Mouse (Mus musculus) midbrain, postnatal 0 days (tissue): ENCODE results near the gene Rexo1. TPM values are rescaled to one million over a fixed set of nuclear protein-coding genes. Genes with fewer than 3 reads are reported as not detected.

ENCODE experiments used
- ATAC-seq: fragments of 200-750 bp; cut with Nextera tagmentation; 2 replicates; pipeline ENCODE4 v1.8.0; 2017; ENCODE audit warnings: moderate number of reproducible peaks, mild to moderate bottlenecking, moderate TSS enrichment, moderate library complexity; ENCODE audit not compliant: low FRiP score
- DNase-seq: peaks from one replicate; pipeline ENCODE4 v3.0.0-alpha.2; 2015; ENCODE audit warnings: low spot score
- H3K27ac ChIP-seq: fragments of 300-500 bp; sonication (generic); 2 replicates; pipeline ENCODE4 v1.5.1; 2014; ENCODE audit warnings: low read depth, mild to moderate bottlenecking, low read length, mixed read lengths
- H3K27me3 ChIP-seq: fragments of 300-500 bp; sonication (generic); 2 replicates; pipeline ENCODE4 v1.6.1; 2014; ENCODE audit warnings: low read length, control low read depth, mixed read lengths; ENCODE audit not compliant: insufficient read depth
- H3K36me3 ChIP-seq: fragments of 300-500 bp; sonication (generic); 2 replicates; pipeline ENCODE4 v1.6.1; 2014; ENCODE audit warnings: low read length, control low read depth, mixed read lengths; ENCODE audit not compliant: insufficient read depth
- H3K4me1 ChIP-seq: fragments of 300-500 bp; sonication (generic); 2 replicates; pipeline ENCODE4 v1.6.1; 2014; ENCODE audit warnings: mild to moderate bottlenecking, control low read depth, antibody characterized with exemption, low read length, mixed read lengths; ENCODE audit not compliant: insufficient read depth
- H3K4me2 ChIP-seq: fragments of 300-500 bp; sonication (generic); 2 replicates; pipeline ENCODE4 v1.6.1; 2014; ENCODE audit warnings: low read depth, mild to moderate bottlenecking, low read length, mixed read lengths; ENCODE audit not compliant: poor library complexity, severe bottlenecking
- H3K4me3 ChIP-seq: fragments of 300-500 bp; sonication (generic); 2 replicates; pipeline ENCODE4 v1.5.1; 2014; ENCODE audit warnings: low read depth, mild to moderate bottlenecking, low read length, moderate library complexity
- H3K9ac ChIP-seq: fragments of 300-500 bp; sonication (generic); replicated peaks from 2 replicates; pipeline ENCODE4 v1.6.1; 2014; ENCODE audit warnings: mild to moderate bottlenecking, low read length, moderate library complexity, mixed read lengths; ENCODE audit not compliant: poor library complexity, severe bottlenecking
- H3K9me3 ChIP-seq: fragments of 300-500 bp; sonication (generic); 2 replicates; pipeline ENCODE4 v1.6.1; 2016; ENCODE audit warnings: low read length, control low read depth
- CTCF ChIP-seq: IDR thresholded peaks from 2 replicates; pipeline ENCODE4 v1.5.1; 2016; ENCODE audit warnings: antibody characterized with exemption, mild to moderate bottlenecking
- WGBS: fragments of 180-500 bp; shearing (Covaris S2); extraction: QIAGEN DNeasy Blood & Tissue Kit; methylation state at CpG from one replicate; pipeline ENCODE4 v1.1.7; 2014; 5-methylcytosine and 5-hydroxymethylcytosine counted together
- polyA plus RNA-seq: library from polyadenylated mRNA; unstranded; fragments of >200 nt; fragmentation: Nextera tagmentation; extraction: Ambion mirVana; gene quantifications from 2 replicates; pipeline ENCODE4 v1.2.1, GENCODE M21; 2015
- total RNA-seq: library from RNA; depleted of rRNA; stranded (reverse); fragments of >200 nt; gene quantifications from 2 replicates; pipeline ENCODE4 v1.2.3, GENCODE M21; 2014

Gene Rexo1
- total and polyA plus RNA-seq, 2 experiments from 2014 or later = 29.8 to 52.6 TPM

DNA sequence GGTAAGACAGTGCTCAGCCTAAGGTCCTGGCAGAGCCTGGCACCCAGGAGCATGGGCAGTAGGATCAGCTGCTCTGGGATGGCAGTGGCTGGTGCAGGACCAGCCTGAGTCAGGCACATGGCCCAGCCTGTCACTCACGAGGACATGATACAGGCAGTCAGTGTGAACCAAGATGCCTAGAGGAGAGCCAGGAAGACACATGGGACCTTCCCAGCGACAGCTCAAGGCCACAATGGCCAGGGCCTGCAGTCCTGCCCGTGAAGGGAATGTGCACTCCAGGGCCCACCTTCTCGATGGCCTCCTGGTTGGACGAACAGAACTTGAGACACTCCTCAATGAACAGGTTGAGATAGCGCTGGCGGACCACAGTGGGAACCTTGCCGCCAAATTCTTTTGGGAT lies 15.8 kb downstream of the Rexo1 start:
- Histone ChIP-seq H3K9me3 (no peaks in the 10 kb centered on the region), H3K4me2 (no peak overlapping the region), H3K4me1 (no peaks in the 10 kb centered on the region), H3K4me3 (no peak overlapping the region), H3K9ac (no peak overlapping the region), H3K27ac (no peak overlapping the region), H3K36me3 (peaks cover 77% of the 10 kb centered on the region), H3K27me3 (no peaks in the 10 kb centered on the region)
- 93% methylated on average over 8 of the region's 8 CpGs for WGBS
- DNase-seq = no peak
- ATAC-seq = no peak
- TF ChIP-seq CTCF = no peak

DNA sequence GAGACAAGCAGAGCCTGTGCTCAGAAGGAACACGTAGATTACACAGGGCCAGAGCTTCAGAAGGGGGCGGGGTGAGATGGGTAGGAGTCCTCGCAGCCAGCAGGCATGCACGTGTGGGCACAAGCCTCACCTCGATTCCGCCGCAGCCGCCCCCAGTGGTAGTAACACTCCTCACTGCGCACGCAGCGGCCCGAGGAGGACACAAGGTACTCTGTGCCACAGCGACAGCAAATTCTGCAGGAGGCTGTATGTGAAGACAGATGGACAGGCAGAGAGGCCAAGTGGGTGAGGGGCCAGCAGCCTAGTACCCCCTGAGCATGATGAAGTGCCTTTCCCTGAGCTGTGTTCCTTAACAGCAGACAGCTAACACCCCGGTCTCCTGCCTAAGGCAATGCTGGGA lies 17.5 kb downstream of the Rexo1 start:
- Histone ChIP-seq H3K4me3 (no peak overlapping the region), H3K4me2 (no peak overlapping the region), H3K36me3 (peaks cover 67% of the 10 kb centered on the region), H3K9ac (no peak overlapping the region), H3K9me3 (no peaks in the 10 kb centered on the region), H3K4me1 (no peaks in the 10 kb centered on the region), H3K27ac (no peak overlapping the region), H3K27me3 (no peaks in the 10 kb centered on the region)
- ATAC-seq (no peak), DNase-seq (no peak)
- no peak for TF ChIP-seq CTCF
- 95% methylated on average over 14 of the region's 14 CpGs for WGBS

- 68% methylated on average over 4 of the region's 5 CpGs for WGBS
Observed at GRCm38 (mm10) chr10:80539493-80539892, 21.9 kb downstream of the Rexo1 start.

GRCm38 (mm10) chr10:80538710-80539394 lies 22.5 kb downstream of the Rexo1 start, which contains the start of gene Atp8b3:
Gene Atp8b3 (minus strand): TSS chr10:80539124.
- Histone ChIP-seq H3K36me3 (peaks cover 23% of the 10 kb centered on the region), H3K9me3 (no peaks in the 10 kb centered on the region), H3K4me2 (peak within 1 kb of the TSS; percentile 30; the same call in 1 of the 2 replicates), H3K27me3 (peaks cover 20% of the 10 kb centered on the region), H3K4me1 (no peaks in the 10 kb centered on the region), H3K9ac (no peak within 1 kb of the TSS), H3K4me3 (peak within 1 kb of the TSS; percentile 15; the same call in 1 of the 2 replicates), H3K27ac (no peak within 1 kb of the TSS)
- DNase-seq = peak; percentile 43
- WGBS = 4% methylated on average over 30 of the region's 30 CpGs
- 0 out of 2 replicates have a peak, but pooled peaks have one; percentile 24 for ATAC-seq
- TF ChIP-seq CTCF = peak; percentile 27; the same call in 1 of the 2 replicates

More at GRCm38 (mm10) chr10:80539493-80539892, 21.9 kb downstream of the Rexo1 start:
- Histone ChIP-seq H3K9me3 (no peaks in the 10 kb centered on the region), H3K36me3 (peaks cover 29% of the 10 kb centered on the region), H3K27me3 (peaks cover 19% of the 10 kb centered on the region), H3K4me1 (no peaks in the 10 kb centered on the region), H3K27ac (no peak overlapping the region), H3K4me3 (no peak overlapping the region), H3K9ac (no peak overlapping the region), H3K4me2 (no peak overlapping the region)
- TF ChIP-seq CTCF = no peak
- ATAC-seq (no peak), DNase-seq (no peak)

DNA sequence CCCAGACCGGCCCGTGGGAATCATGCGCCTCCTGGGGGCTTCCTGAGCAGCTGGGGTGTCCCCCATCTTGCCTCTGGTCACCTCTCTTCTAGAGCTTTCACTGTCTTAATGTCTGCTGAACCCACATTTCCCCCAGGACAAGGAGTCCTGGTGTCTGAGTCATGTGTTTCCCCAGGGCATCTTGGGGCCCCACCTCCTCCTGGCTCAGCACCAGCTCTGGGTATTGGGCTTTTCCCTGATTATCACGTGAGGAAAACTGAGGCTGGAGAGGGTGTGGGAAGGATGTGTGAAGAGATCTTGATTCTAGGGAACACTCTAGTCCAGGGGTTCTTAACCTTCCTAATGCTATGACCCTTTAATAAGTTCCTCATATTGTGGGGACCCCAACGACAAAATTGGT lies 23.2 kb downstream of the Rexo1 start:
- no peak overlapping the region for H3K9ac ChIP-seq
- no peaks in the 10 kb centered on the region for H3K9me3 ChIP-seq
- H3K4me3 ChIP-seq = no peak overlapping the region
- no peak overlapping the region for H3K27ac ChIP-seq
- DNase-seq (no peak), ATAC-seq (no peak)
- 54% methylated on average over 5 of the region's 5 CpGs for WGBS
- H3K4me2 ChIP-seq = no peak overlapping the region
- H3K27me3 ChIP-seq = peaks cover 20% of the 10 kb centered on the region
- peaks cover 16% of the 10 kb centered on the region for H3K36me3 ChIP-seq
- no peaks in the 10 kb centered on the region for H3K4me1 ChIP-seq
- TF ChIP-seq CTCF = no peak

- Histone ChIP-seq H3K27ac (no peak overlapping the region), H3K27me3 (peaks cover 20% of the 10 kb centered on the region), H3K36me3 (no peaks in the 10 kb centered on the region), H3K4me1 (no peaks in the 10 kb centered on the region), H3K4me3 (no peak overlapping the region), H3K9me3 (no peaks in the 10 kb centered on the region), H3K4me2 (no peak overlapping the region), H3K9ac (no peak overlapping the region)
- TF ChIP-seq CTCF = no peak
- DNase-seq (no peak), ATAC-seq (no peak)
- 11% methylated on average over 13 of the region's 13 CpGs for WGBS
Observed at GRCm38 (mm10) chr10:80535711-80536110, 25.6 kb downstream of the Rexo1 start.
